Mouse (Mus musculus) lung, embryonic 16.5 days (tissue): ENCODE measurements at regions not wholly inside any gene's neighbourhood (a gene's known extent, or its start where the extent isn't known, plus 50 kb on each side); places are given as distances from the start of the nearest gene placed in this dataset.

Experiments used
- ATAC-seq: fragments of 200-750 bp; cut with Nextera tagmentation; 2 replicates; pipeline ENCODE4 v1.8.0; 2017; ENCODE audit warnings: low read depth, mild to moderate bottlenecking, moderate library complexity
- H3K27ac ChIP-seq: fragments of 300-500 bp; sonication (generic); 2 replicates; pipeline ENCODE4 v1.5.1; 2014; ENCODE audit warnings: mild to moderate bottlenecking, control low read depth, low read length
- H3K27me3 ChIP-seq: fragments of 300-500 bp; sonication (generic); 2 replicates; pipeline ENCODE4 v1.6.1; 2014; ENCODE audit warnings: low read depth, low read length, mixed read lengths; ENCODE audit not compliant: control insufficient read depth, insufficient read depth
- H3K36me3 ChIP-seq: fragments of 300-500 bp; sonication (generic); 2 replicates; pipeline ENCODE4 v1.6.1; 2014; ENCODE audit warnings: low read length; ENCODE audit not compliant: control insufficient read depth, insufficient read depth
- H3K4me1 ChIP-seq: fragments of 300-500 bp; sonication (generic); replicated peaks from 2 replicates; pipeline ENCODE4 v1.6.1; 2014; ENCODE audit warnings: low read length, mixed read lengths; ENCODE audit not compliant: control insufficient read depth, insufficient read depth
- H3K4me2 ChIP-seq: fragments of 300-500 bp; sonication (generic); 2 replicates; pipeline ENCODE4 v1.6.1; 2014; ENCODE audit warnings: low read depth, low read length, control low read depth
- H3K4me3 ChIP-seq: fragments of 300-500 bp; sonication (generic); 2 replicates; pipeline ENCODE4 v1.5.1; 2014; ENCODE audit warnings: mild to moderate bottlenecking, low read length, control low read depth
- H3K9ac ChIP-seq: fragments of 300-500 bp; sonication (generic); 2 replicates; pipeline ENCODE4 v1.6.1; 2014; ENCODE audit warnings: low read length, control low read depth
- H3K9me3 ChIP-seq: fragments of 300-500 bp; sonication (generic); 2 replicates; pipeline ENCODE4 v1.6.1; 2016; ENCODE audit warnings: low read length; ENCODE audit not compliant: control insufficient read depth
- WGBS: fragments of 180-500 bp; shearing (Covaris S2); extraction: QIAGEN DNeasy Blood & Tissue Kit; methylation state at CpG from one replicate; pipeline ENCODE4 v1.1.7; 2014; 5-methylcytosine and 5-hydroxymethylcytosine counted together

DNA sequence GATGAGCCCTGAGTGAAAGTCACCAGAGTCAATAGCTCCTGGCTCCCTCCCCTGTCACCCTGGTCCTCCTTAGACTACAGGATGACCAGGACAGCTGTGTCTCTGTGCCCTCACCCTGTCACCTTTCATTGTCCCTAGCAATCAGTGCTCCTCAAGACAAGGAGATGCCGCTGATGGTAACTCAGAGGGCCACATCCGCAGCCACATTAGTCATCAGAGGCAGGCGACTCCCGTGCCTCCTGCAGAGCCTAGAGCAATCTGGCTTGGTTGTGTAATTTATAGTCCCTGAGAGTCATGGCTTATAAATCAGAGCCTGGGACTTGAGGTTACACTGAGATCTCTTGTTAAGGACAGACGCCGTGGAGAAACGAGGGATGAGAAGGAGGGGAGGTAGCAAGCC is 123.9 kb upstream of the Slc35f3 start:
- Histone ChIP-seq H3K4me1 (no peaks in the 10 kb centered on the region), H3K27me3 (no peaks in the 10 kb centered on the region), H3K36me3 (no peaks in the 10 kb centered on the region), H3K9ac (no peak overlapping the region), H3K9me3 (no peaks in the 10 kb centered on the region), H3K27ac (no peak overlapping the region), H3K4me3 (no peak overlapping the region), H3K4me2 (no peak overlapping the region)
- 62% methylated on average over 7 of the region's 7 CpGs for WGBS
- ATAC-seq, result no peak

DNA sequence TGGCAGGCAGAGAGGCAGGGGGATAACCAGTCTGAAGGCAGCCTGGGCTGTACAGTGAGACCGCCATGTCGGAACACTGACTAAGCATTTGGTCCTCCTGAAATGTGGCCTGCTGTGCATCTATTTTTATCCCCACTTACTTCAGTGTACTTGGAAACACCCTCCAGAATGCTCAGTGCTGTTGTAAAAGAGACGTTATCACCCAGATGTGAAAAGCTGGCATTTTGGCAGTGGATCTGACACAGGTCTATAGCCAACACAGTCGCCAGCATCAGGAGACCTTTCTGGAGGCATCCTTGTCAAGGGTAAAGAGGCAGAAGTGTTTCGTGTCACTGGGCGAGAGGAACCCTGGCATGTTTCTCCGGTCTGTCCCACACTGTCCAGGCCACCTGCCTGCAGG is 122.1 kb upstream of the Slc35f3 start:
- no peaks in the 10 kb centered on the region for H3K9me3 ChIP-seq
- no peak overlapping the region for H3K27ac ChIP-seq
- 89% methylated on average over 7 of the region's 7 CpGs for whole genome bisulfite sequencing
- no peaks in the 10 kb centered on the region for H3K36me3 ChIP-seq
- H3K4me3 ChIP-seq, result no peak overlapping the region
- no peak overlapping the region for H3K4me2 ChIP-seq
- no peak overlapping the region for H3K9ac ChIP-seq
- H3K4me1 ChIP-seq, result no peaks in the 10 kb centered on the region
- no peak for ATAC-seq
- H3K27me3 ChIP-seq, result no peaks in the 10 kb centered on the region

DNA sequence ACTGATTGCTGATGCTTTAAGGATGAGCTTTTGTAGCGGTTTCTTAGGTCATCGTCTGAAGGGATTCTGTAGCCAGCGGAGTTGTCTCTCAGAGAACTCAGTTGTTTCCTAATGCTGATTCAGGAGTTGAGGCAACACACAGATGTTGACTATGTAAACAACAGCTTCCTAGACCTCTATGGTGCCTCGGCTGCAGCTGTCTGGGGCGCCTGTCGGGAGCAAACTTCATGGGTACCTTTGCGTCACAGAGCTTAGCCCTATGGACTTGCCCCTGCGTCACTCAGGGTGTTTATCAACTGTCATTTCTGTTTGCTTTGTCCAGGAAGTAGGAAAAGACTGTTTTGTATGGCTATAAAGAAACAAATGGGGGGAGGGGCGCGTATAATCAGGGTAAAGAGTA is 120.5 kb upstream of the Slc35f3 start:
- no peak overlapping the region for H3K4me2 ChIP-seq
- H3K27ac ChIP-seq, result no peak overlapping the region
- H3K9ac ChIP-seq, result no peak overlapping the region
- no peaks in the 10 kb centered on the region for H3K4me1 ChIP-seq
- no peak overlapping the region for H3K4me3 ChIP-seq
- WGBS, result 36% methylated on average over 10 of the region's 10 CpGs
- no peaks in the 10 kb centered on the region for H3K27me3 ChIP-seq
- H3K9me3 ChIP-seq, result no peaks in the 10 kb centered on the region
- H3K36me3 ChIP-seq, result no peaks in the 10 kb centered on the region
- peak; percentile 54; the same call in 1 of the 2 replicates for ATAC-seq

DNA sequence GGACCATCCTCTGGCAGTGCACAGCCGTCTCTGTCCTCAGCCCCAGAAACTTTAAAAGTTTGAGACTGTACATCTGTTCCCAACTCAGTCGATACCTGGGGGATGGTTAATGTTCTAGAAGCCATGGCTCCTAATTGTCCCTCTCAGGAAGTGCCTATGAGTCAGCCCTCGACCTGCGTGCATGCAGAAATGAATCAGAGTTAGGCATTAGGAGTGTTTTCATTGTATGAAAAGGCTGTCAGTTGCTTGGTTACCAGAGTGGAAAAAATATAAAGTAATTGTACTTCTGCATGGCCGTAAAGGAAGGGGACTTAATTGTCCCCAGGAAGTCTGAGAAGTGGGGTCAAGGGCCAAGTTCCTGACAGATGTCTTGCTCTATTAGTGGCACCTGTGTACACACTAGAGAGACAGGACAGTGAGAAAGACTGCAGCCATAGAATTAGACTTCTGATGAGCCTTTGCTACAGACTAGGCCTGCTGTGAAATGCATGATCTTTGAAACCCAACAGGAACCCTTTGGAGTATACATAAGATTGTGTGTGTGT is 109.5 kb upstream of the Slc35f3 start:
- H3K4me1 ChIP-seq, result no peaks in the 10 kb centered on the region
- 42% methylated on average over 5 of the region's 5 CpGs for WGBS
- H3K27ac ChIP-seq, result no peak overlapping the region
- no peaks in the 10 kb centered on the region for H3K27me3 ChIP-seq
- ATAC-seq, result peak; percentile 26; the same call in 1 of the 2 replicates
- no peak overlapping the region for H3K4me2 ChIP-seq
- H3K4me3 ChIP-seq, result no peak overlapping the region
- no peaks in the 10 kb centered on the region for H3K36me3 ChIP-seq
- H3K9me3 ChIP-seq, result peaks cover 2% of the 10 kb centered on the region; the same call in 1 of the 2 replicates
- H3K9ac ChIP-seq, result no peak overlapping the region

DNA sequence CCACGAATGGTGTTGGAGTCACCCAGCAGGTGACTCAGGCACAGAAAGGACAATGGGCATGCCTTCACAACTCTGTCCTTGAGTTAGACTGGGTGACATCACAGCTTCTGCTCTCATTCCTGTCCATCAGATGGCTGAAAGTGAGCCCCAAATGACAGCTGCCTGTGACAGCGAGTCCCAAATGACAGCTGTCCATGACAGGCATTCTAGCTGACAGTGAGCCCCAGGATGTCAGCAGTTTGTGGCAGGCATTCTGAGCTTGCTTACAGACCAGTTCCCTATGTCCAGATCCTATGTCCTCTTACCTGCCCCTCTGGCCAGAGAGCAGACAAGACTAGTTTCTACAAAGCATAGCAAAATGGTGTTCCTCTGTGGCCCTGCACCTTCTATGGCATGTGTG is 102.7 kb upstream of the Slc35f3 start:
- H3K4me1 ChIP-seq, result no peaks in the 10 kb centered on the region
- no peak overlapping the region for H3K9ac ChIP-seq
- no peak overlapping the region for H3K4me2 ChIP-seq
- ATAC-seq, result no peak
- H3K4me3 ChIP-seq, result no peak overlapping the region
- no peaks in the 10 kb centered on the region for H3K27me3 ChIP-seq
- no peaks in the 10 kb centered on the region for H3K36me3 ChIP-seq
- H3K9me3 ChIP-seq, result peaks cover 3% of the 10 kb centered on the region; the same call in 1 of the 2 replicates
- H3K27ac ChIP-seq, result no peak overlapping the region
- WGBS, result 80% methylated on average over 2 of the region's 2 CpGs

DNA sequence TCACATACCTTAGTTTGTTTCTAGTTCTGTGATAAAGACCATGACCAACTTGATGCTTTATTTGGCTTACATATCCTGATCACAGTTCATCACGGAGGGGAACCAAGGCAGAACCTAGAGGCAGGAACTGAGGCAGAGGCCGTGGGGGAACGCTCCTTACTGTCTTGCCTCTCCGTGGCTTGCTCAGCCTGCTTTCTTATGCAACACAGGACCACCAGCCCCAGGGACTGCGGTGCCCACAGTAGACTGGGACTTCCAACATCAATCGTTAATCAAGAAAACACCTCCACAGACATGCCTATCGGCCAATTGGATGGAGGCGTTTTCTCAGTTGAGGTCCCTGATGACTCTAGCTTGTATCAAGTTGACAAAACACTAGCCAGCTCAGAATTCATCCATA is 87.8 kb upstream of the Slc35f3 start:
- no peak overlapping the region for H3K4me2 ChIP-seq
- H3K4me1 ChIP-seq, result no peaks in the 10 kb centered on the region
- 83% methylated on average over 8 of the region's 8 CpGs for WGBS
- no peak for ATAC-seq
- no peak overlapping the region for H3K27ac ChIP-seq
- no peaks in the 10 kb centered on the region for H3K9me3 ChIP-seq
- no peak overlapping the region for H3K9ac ChIP-seq
- H3K27me3 ChIP-seq, result no peaks in the 10 kb centered on the region
- no peaks in the 10 kb centered on the region for H3K36me3 ChIP-seq
- no peak overlapping the region for H3K4me3 ChIP-seq

DNA sequence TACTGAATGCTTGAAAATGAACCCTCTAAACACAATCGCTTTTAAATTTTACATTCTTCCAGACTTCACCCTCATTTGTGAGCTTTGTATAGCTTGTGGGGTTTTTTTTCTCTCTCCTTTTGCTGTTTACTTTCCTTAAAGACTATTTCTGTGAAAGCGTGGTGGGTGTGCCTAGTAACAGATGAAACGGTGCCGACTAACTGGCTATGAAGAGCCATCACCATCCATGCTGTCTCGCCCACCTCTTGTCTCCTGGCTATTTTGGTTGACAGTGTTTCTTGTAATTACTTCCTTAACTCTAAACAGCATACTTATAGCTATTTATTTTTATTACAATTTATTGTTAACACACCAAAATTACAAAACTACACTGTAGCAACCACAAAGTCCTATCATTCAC is 85.6 kb upstream of the Slc35f3 start:
- Histone ChIP-seq H3K27me3 (no peaks in the 10 kb centered on the region), H3K36me3 (no peaks in the 10 kb centered on the region), H3K4me3 (no peak overlapping the region), H3K4me1 (no peaks in the 10 kb centered on the region), H3K4me2 (no peak overlapping the region), H3K27ac (no peak overlapping the region), H3K9ac (no peak overlapping the region), H3K9me3 (no peaks in the 10 kb centered on the region)
- WGBS, result 78% methylated on average over 5 of the region's 5 CpGs
- no peak for ATAC-seq

DNA sequence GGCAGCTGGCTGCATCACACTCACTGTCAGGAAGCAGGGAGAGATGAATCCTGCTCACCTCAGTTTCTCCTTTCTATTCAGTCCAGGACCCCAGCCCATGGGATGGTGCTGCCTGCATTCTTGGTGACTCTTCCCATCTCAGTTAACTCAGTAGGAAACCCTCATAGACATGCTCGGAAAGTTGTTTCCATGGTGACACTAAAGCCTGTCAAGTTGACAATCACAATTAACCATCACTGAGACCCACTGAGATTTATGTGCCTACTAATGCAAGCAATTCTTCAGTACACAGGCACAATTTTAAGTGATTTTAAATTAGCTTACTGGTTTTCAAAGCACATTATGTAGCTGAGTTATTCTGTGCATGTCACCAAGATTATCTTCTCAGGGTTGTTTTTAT is 83.8 kb upstream of the Slc35f3 start:
- H3K4me2 ChIP-seq, result no peak overlapping the region
- no peak overlapping the region for H3K4me3 ChIP-seq
- no peaks in the 10 kb centered on the region for H3K36me3 ChIP-seq
- H3K4me1 ChIP-seq, result no peaks in the 10 kb centered on the region
- no peak for ATAC-seq
- H3K27ac ChIP-seq, result no peak overlapping the region
- H3K9me3 ChIP-seq, result no peaks in the 10 kb centered on the region
- H3K9ac ChIP-seq, result no peak overlapping the region
- 37% methylated on average over 1 of the region's 1 CpGs for WGBS
- H3K27me3 ChIP-seq, result no peaks in the 10 kb centered on the region

DNA sequence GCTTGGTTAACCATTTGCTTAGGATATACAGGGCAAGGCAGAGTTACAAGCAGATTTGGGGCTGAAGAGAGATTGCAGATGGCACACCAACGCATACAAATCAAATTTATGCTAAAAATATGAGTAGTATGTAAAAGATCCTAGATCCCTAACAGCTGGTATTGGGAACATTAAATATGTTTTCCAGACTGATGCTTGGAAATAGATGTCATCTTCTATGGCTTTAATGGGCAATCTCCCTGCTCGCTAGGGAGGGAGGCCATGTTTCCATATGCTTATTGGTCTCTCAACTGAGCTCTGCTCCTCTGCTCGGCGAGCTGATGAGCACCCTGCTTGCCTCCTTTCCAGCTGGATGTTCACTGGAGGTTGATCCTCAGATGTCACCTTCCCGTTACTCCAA is 82.0 kb upstream of the Slc35f3 start:
- no peaks in the 10 kb centered on the region for H3K4me1 ChIP-seq
- H3K27ac ChIP-seq, result no peak overlapping the region
- no peak for ATAC-seq
- no peak overlapping the region for H3K9ac ChIP-seq
- no peaks in the 10 kb centered on the region for H3K27me3 ChIP-seq
- no peaks in the 10 kb centered on the region for H3K36me3 ChIP-seq
- H3K4me2 ChIP-seq, result no peak overlapping the region
- WGBS, result 79% methylated on average over 5 of the region's 5 CpGs
- H3K9me3 ChIP-seq, result no peaks in the 10 kb centered on the region
- no peak overlapping the region for H3K4me3 ChIP-seq

DNA sequence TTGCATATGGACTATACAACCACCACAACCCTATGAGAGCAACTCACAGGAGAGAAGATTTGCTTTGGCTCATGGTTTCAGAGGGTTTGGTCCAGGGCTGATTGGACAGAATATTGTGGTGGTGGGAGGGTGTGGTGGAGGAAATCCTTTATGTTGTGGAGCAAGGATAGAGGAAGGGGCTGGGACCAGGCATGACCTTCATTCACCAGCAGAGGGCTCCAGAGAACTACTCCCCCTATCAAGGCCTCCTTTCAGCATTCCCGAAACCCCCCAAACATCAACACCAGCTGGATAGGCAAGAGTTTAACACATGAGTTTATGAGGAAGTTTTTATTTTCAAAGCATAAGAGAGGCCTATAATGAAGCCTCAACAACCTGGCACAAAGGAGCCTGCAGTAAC is 76.7 kb upstream of the Slc35f3 start:
- no peaks in the 10 kb centered on the region for H3K27me3 ChIP-seq

More for the DNA sequence above, 76.7 kb upstream of the Slc35f3 start:
- Histone ChIP-seq H3K4me3 (no peak overlapping the region), H3K9me3 (no peaks in the 10 kb centered on the region), H3K27ac (no peak overlapping the region), H3K9ac (no peak overlapping the region), H3K4me1 (no peaks in the 10 kb centered on the region), H3K4me2 (no peak overlapping the region), H3K36me3 (no peaks in the 10 kb centered on the region)
- ATAC-seq, result no peak
- WGBS, result 59% methylated on average over 1 of the region's 1 CpGs
